Mouse (Mus musculus) heart, postnatal 0 days (tissue): ENCODE data around the gene Gm33543.

ENCODE experiments used
- CTCF ChIP-seq: IDR thresholded peaks from 2 replicates; pipeline ENCODE4 v1.5.1; 2016; ENCODE audit warnings: antibody characterized with exemption, control low read depth, low read depth
- EP300 ChIP-seq: IDR thresholded peaks from 2 replicates; pipeline ENCODE4 v1.6.1; 2016; ENCODE audit warnings: antibody characterized with exemption, low read depth

DNA sequence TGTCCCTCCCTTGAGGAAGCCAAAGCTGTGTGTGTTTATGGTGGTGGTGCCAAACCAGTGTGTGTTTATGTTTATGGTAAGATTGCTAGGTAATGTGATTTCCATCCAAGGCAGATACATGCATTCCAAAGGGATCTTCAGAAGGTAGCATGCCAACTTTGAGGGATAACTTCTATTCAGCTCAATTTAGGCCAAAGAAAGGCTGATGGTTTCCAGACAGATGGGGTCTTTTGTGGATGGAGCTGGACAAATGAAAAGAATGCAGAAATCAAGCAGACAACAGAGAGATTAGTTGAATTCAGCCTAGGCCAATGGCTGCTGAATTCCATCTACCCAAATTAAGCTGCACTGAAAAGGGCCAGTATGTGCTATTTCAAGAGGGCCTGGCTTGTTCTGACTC, 13.3 kb downstream of the Gm33543 start:
- TF ChIP-seq CTCF (no peak), EP300 (no peak)
